Mouse (Mus musculus): Measurements from ENCODE around the gene Mthfd2. TPM values are rescaled to one million over a fixed set of nuclear protein-coding genes. Genes with fewer than 3 reads are reported as not detected.

Mthfd2 gene
- polyA plus RNA-seq, 1 experiment from 2014 or later = 17.6 TPM

GRCm38 (mm10) chr6:83322794-83323193 is 2.9 kb downstream of the Mthfd2 start:
- no peaks in the 10 kb centered on the region for H3K36me3 ChIP-seq (ENCODE audit: control insufficient read depth, insufficient read depth)
- H3K4me2 ChIP-seq (replicated peaks; ENCODE audit: low read depth) = no peak overlapping the region
- no peak for ATAC-seq
- no peak for TF ChIP-seq CTCF (IDR thresholded peaks at IDR 0.05; ENCODE audit: low read depth)
- no peaks in the 10 kb centered on the region for H3K27me3 ChIP-seq (replicated peaks; ENCODE audit: control insufficient read depth, insufficient read depth, low read length)
- H3K9ac ChIP-seq (ENCODE audit: low read depth, low read length) = no peak overlapping the region
- no peak overlapping the region for H3K4me3 ChIP-seq (ENCODE audit: low read depth, low read length)
- H3K27ac ChIP-seq (ENCODE audit: low read depth, low read length) = no peak overlapping the region
- no peaks in the 10 kb centered on the region for H3K9me3 ChIP-seq (ENCODE audit: control insufficient read depth)
- no peaks in the 10 kb centered on the region for H3K4me1 ChIP-seq (replicated peaks; ENCODE audit: control insufficient read depth, insufficient read depth, low read length)
- WGBS = 61% methylated on average over 2 of the region's 2 CpGs

- Histone ChIP-seq H3K9me3 (ENCODE audit: control insufficient read depth) (no peaks in the 10 kb centered on the region), H3K36me3 (ENCODE audit: control insufficient read depth, insufficient read depth) (no peaks in the 10 kb centered on the region), H3K9ac (ENCODE audit: low read depth, low read length) (no peak overlapping the region), H3K4me2 (replicated peaks; ENCODE audit: low read depth) (no peak overlapping the region), H3K4me3 (ENCODE audit: low read depth, low read length) (no peak overlapping the region), H3K4me1 (replicated peaks; ENCODE audit: control insufficient read depth, insufficient read depth, low read length) (no peaks in the 10 kb centered on the region), H3K27ac (ENCODE audit: low read depth, low read length) (no peak overlapping the region), H3K27me3 (replicated peaks; ENCODE audit: control insufficient read depth, insufficient read depth, low read length) (no peaks in the 10 kb centered on the region)
- no peak for TF ChIP-seq CTCF (IDR thresholded peaks at IDR 0.05; ENCODE audit: low read depth)
- ATAC-seq = no peak
- 64% methylated on average over 1 of the region's 1 CpGs for WGBS
Measured at GRCm38 (mm10) chr6:83321927-83322326, 3.8 kb downstream of the Mthfd2 start.

DNA sequence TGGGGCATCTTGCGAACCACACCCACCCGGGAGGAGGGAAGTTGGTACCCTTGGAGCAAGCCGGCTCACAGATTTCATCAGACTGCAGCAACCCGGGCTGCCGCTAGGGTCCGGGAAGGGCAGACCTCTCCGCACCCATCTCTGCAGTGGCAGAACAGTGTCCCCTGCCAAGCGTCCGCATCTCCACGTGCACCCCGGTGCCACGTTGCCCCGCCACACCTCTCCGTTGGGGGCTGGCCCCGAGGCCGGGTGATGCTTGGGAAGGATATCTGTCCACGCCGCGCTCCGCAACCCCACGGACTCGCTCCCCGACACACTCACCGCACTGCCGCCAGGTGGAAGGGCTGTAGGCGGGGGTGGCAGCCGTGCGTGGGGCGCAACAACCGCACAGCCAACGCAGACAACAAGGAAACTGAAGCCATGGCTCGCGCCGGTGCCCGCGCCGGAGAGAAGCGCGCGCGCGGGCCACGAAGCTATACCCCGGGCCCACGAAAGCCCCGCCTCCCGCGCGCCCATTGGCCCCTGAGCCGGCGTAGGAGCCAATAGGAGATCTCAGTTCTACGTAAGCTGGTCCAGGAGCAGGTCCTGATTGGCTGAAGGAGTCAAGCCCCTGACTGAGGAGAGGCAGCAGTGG is 8.5 kb downstream of the Mthfd2 start:
- TF ChIP-seq CTCF (IDR thresholded peaks at IDR 0.05; ENCODE audit: low read depth) = peak; percentile 84
- peak overlapping the region; percentile 96 for H3K4me2 ChIP-seq (replicated peaks; ENCODE audit: low read depth)
- no peaks in the 10 kb centered on the region for H3K27me3 ChIP-seq (replicated peaks; ENCODE audit: control insufficient read depth, insufficient read depth, low read length)
- H3K36me3 ChIP-seq (ENCODE audit: control insufficient read depth, insufficient read depth) = no peaks in the 10 kb centered on the region
- WGBS = under 1% methylated on average over 52 of the region's 52 CpGs
- H3K9me3 ChIP-seq (ENCODE audit: control insufficient read depth) = no peaks in the 10 kb centered on the region
- peak overlapping the region; percentile 56 for H3K9ac ChIP-seq (ENCODE audit: low read depth, low read length)
- 0 out of 2 replicates have a peak, but pooled peaks cover 2% of the 10 kb centered on the region for H3K4me1 ChIP-seq (replicated peaks; ENCODE audit: control insufficient read depth, insufficient read depth, low read length)
- H3K27ac ChIP-seq (ENCODE audit: low read depth, low read length) = no peak overlapping the region
- ATAC-seq = peak; percentile 94
- H3K4me3 ChIP-seq (ENCODE audit: low read depth, low read length) = peak overlapping the region; percentile 79

GRCm38 (mm10) chr6:83316022-83316421 is 9.7 kb downstream of the Mthfd2 start:
- H3K36me3 ChIP-seq (ENCODE audit: control insufficient read depth, insufficient read depth) = 0 out of 2 replicates have a peak, but pooled peaks cover 3% of the 10 kb centered on the region
- no peak for TF ChIP-seq CTCF (IDR thresholded peaks at IDR 0.05; ENCODE audit: low read depth)
- peak overlapping the region; percentile 96 for H3K4me2 ChIP-seq (replicated peaks; ENCODE audit: low read depth)
- no peak overlapping the region for H3K27ac ChIP-seq (ENCODE audit: low read depth, low read length)
- 2% methylated on average over 10 of the region's 10 CpGs for WGBS
- no peaks in the 10 kb centered on the region for H3K9me3 ChIP-seq (ENCODE audit: control insufficient read depth)
- no peak overlapping the region; the same call in 1 of the 2 replicates for H3K9ac ChIP-seq (ENCODE audit: low read depth, low read length)
- 0 out of 2 replicates have a peak, but pooled peaks cover 2% of the 10 kb centered on the region for H3K4me1 ChIP-seq (replicated peaks; ENCODE audit: control insufficient read depth, insufficient read depth, low read length)
- no peak for ATAC-seq
- peak overlapping the region; percentile 79; the same call in 1 of the 2 replicates for H3K4me3 ChIP-seq (ENCODE audit: low read depth, low read length)
- no peaks in the 10 kb centered on the region for H3K27me3 ChIP-seq (replicated peaks; ENCODE audit: control insufficient read depth, insufficient read depth, low read length)

GRCm38 (mm10) chr6:83315293-83315692 is 10.4 kb downstream of the Mthfd2 start:
- no peak overlapping the region for H3K4me2 ChIP-seq (replicated peaks; ENCODE audit: low read depth)

GRCm38 (mm10) chr6:83312514-83312913 is 13.2 kb downstream of the Mthfd2 start:
- H3K9me3 ChIP-seq (ENCODE audit: control insufficient read depth) = no peaks in the 10 kb centered on the region
- H3K4me1 ChIP-seq (replicated peaks; ENCODE audit: control insufficient read depth, insufficient read depth, low read length) = 0 out of 2 replicates have a peak, but pooled peaks cover 2% of the 10 kb centered on the region
- 74% methylated on average over 8 of the region's 8 CpGs for WGBS
- H3K36me3 ChIP-seq (ENCODE audit: control insufficient read depth, insufficient read depth) = 0 out of 2 replicates have a peak, but pooled peaks cover 10% of the 10 kb centered on the region
- H3K4me3 ChIP-seq (ENCODE audit: low read depth, low read length) = no peak overlapping the region
- no peaks in the 10 kb centered on the region for H3K27me3 ChIP-seq (replicated peaks; ENCODE audit: control insufficient read depth, insufficient read depth, low read length)
- H3K4me2 ChIP-seq (replicated peaks; ENCODE audit: low read depth) = no peak overlapping the region
- no peak for TF ChIP-seq CTCF (IDR thresholded peaks at IDR 0.05; ENCODE audit: low read depth)
- peak; percentile 22; the same call in 1 of the 2 replicates for ATAC-seq
- H3K9ac ChIP-seq (ENCODE audit: low read depth, low read length) = no peak overlapping the region
- H3K27ac ChIP-seq (ENCODE audit: low read depth, low read length) = peak overlapping the region; percentile 60

More at GRCm38 (mm10) chr6:83315293-83315692, 10.4 kb downstream of the Mthfd2 start:
- 0 out of 2 replicates have a peak, but pooled peaks cover 2% of the 10 kb centered on the region for H3K4me1 ChIP-seq (replicated peaks; ENCODE audit: control insufficient read depth, insufficient read depth, low read length)
- H3K36me3 ChIP-seq (ENCODE audit: control insufficient read depth, insufficient read depth) = 0 out of 2 replicates have a peak, but pooled peaks cover 3% of the 10 kb centered on the region
- H3K27ac ChIP-seq (ENCODE audit: low read depth, low read length) = no peak overlapping the region
- no peak overlapping the region for H3K9ac ChIP-seq (ENCODE audit: low read depth, low read length)
- ATAC-seq = no peak
- no peaks in the 10 kb centered on the region for H3K9me3 ChIP-seq (ENCODE audit: control insufficient read depth)
- H3K4me3 ChIP-seq (ENCODE audit: low read depth, low read length) = no peak overlapping the region
- no peak for TF ChIP-seq CTCF (IDR thresholded peaks at IDR 0.05; ENCODE audit: low read depth)
- no peaks in the 10 kb centered on the region for H3K27me3 ChIP-seq (replicated peaks; ENCODE audit: control insufficient read depth, insufficient read depth, low read length)
